Mouse (Mus musculus) lung, adult 2 months (tissue): Measurements from ENCODE around the gene Pate4. TPM values are rescaled to one million over a fixed set of nuclear protein-coding genes. Genes with fewer than 3 reads are reported as not detected.
"Not testable (repeated sequence)": the region's sequence is repeated elsewhere in the genome, so short reads cannot be mapped to it uniquely, and the experiment has no call there.

ENCODE experiments used
- DNase-seq: peaks from one replicate; pipeline ENCODE4 v3.0.0; 2022
- H3K4me1 ChIP-seq: fragments of 200-500 bp; 2 replicates; pipeline ENCODE4 v1.6.1; 2011; ENCODE audit warnings: low read length; ENCODE audit not compliant: control insufficient read depth, insufficient read depth
- H3K4me3 ChIP-seq: fragments of 200-500 bp; replicated peaks from 2 replicates; pipeline ENCODE3; 2011; ENCODE audit warnings: low read depth, mild to moderate bottlenecking, control low read depth, low read length; ENCODE audit errors: extremely low read depth
- CTCF ChIP-seq: fragments of 200-500 bp; IDR thresholded peaks from 2 replicates; pipeline ENCODE4 v1.5.1; 2011; ENCODE audit warnings: mild to moderate bottlenecking, low read length, control low read depth; ENCODE audit not compliant: insufficient read depth
- POLR2A ChIP-seq: fragments of 200-500 bp; IDR thresholded peaks from 2 replicates; pipeline ENCODE4 v1.6.1; 2011; ENCODE audit warnings: low read depth, mild to moderate bottlenecking, control low read depth, low read length, borderline replicate concordance; ENCODE audit errors: extremely low read depth
- WGBS: fragments of 180-500 bp; shearing (Covaris S2); methylation state at CpG from one replicate; pipeline ENCODE4 v1.1.7; 2018; 5-methylcytosine and 5-hydroxymethylcytosine counted together
- polyA plus RNA-seq: library from polyadenylated mRNA; depleted of rRNA; stranded (reverse); fragments of >200 nt; gene quantifications from 2 replicates; pipeline ENCODE4 v1.2.3, GENCODE M21; 2012; rRNA removed

Pate4 gene
- not detected in 2 replicates for polyA plus RNA-seq

- no peak for TF ChIP-seq CTCF
- TF ChIP-seq POLR2A: no peak
- no peak within 1 kb of the TSS for H3K4me3 ChIP-seq
- WGBS: 86% methylated on average over 1 of the region's 1 CpGs
- DNase-seq: no peak
- no peaks in the 10 kb centered on the region for H3K4me1 ChIP-seq
Observed at GRCm38 (mm10) chr9:35611841-35612240, at the start of gene Pate4. TSS of gene Pate4 (minus strand) at chr9:35611941.

- Histone ChIP-seq H3K4me1 (no peaks in the 10 kb centered on the region), H3K4me3 (no peak within 1 kb of the TSS)
- TF ChIP-seq CTCF (no peak), POLR2A (no peak)
- 50% methylated on average over 1 of the region's 1 CpGs for WGBS
- no peak for DNase-seq
Observed at GRCm38 (mm10) chr9:35648102-35648501, 36.4 kb upstream of the Pate4 start, which contains the start of gene Pate3. TSS of gene Pate3 (minus strand) at chr9:35648202.

- Histone ChIP-seq H3K4me1 (no peaks in the 10 kb centered on the region), H3K4me3 (no peak overlapping the region)
- no peak for TF ChIP-seq CTCF
- no peak for TF ChIP-seq POLR2A
- WGBS: 67% methylated on average over 1 of the region's 1 CpGs
- DNase-seq: no peak
Observed at GRCm38 (mm10) chr9:35632981-35633380, 21.2 kb upstream of the Pate4 start.

DNA sequence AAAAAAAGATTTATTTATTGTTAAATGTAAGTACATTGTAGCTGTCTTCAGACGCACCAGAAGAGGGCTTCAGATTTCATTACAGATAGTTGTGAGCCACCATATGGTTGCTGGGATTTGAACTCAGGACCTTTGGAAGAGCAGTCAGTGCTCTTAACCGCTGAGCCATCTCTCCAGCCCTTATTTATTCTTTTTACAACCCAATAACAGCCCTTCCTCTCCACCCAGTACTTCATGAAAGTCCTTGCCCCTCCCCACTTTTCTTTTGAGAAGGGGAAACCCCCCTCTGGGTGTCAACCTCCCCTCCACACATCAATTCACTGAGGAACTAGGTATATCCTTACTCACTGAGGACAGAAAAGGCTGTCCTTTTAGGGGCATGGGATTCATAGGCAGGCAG lies 5.0 kb upstream of the Pate4 start:
- WGBS: 57% methylated on average over 2 of the region's 2 CpGs
- not testable (repeated sequence) for H3K4me3 ChIP-seq, DNase-seq, H3K4me1 ChIP-seq

DNA sequence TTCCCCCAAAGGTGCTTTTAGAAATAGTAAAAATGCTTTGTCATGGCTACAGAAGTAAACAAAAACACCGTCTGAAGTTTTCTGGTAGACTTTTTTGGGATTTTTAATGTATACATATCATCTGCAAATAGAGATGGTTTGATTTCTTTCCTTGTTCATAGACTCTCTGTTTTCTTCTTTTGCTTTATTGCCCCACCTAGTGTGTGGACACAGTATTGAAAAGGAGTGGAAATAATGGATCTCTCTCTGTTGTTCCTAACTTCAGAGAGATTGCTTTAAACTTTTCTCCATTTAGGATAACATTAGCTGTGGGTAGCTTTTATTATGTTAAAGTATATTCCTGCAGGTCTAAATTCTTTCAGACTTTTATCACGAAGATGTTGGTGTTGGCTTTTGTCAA lies 2.3 kb upstream of the Pate4 start:
- no peak for DNase-seq
- Histone ChIP-seq H3K4me1 (no peaks in the 10 kb centered on the region), H3K4me3 (no peak overlapping the region)
- WGBS: 14% methylated on average over 2 of the region's 2 CpGs
- TF ChIP-seq POLR2A: no peak
- no peak for TF ChIP-seq CTCF

DNA sequence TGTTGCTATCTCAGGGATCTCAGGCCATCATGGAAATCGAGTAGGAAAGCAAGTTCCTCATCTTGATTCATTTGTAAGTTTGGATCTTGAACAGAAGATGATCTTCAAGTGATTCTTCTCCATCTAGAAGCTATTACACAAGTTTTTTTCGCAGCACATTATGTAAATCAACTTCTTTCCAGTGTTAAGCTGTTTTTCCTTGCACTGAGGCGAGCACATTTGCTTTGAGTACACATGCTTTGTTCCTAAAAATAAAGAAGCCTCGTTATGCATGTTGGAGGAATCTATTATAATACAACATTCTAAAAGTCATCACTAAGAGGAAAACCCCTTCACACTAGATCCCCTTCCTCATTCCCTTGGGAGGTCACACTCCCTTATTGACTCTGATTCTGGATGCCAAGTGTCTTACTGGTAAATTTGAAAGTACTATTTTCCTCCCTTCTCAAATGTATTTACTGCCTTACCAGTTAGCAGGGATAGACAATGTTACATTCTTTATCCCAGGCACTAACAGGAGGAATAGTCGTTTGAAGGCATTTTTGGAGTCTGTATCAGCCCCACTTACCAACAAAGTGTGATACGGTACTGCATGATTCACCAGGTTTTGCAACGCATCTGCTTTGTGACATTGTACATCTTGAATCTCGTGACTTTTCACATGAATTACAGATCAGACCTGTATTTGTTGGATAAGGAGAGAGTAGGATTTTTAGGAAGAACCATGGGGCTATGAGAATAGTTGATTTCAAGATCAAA lies 3.9 kb downstream of the Pate4 start:
- no peaks in the 10 kb centered on the region for H3K4me1 ChIP-seq
- no peak overlapping the region for H3K4me3 ChIP-seq
- WGBS: 57% methylated on average over 8 of the region's 8 CpGs
- no peak for DNase-seq
- TF ChIP-seq CTCF: no peak
- TF ChIP-seq POLR2A: no peak

DNA sequence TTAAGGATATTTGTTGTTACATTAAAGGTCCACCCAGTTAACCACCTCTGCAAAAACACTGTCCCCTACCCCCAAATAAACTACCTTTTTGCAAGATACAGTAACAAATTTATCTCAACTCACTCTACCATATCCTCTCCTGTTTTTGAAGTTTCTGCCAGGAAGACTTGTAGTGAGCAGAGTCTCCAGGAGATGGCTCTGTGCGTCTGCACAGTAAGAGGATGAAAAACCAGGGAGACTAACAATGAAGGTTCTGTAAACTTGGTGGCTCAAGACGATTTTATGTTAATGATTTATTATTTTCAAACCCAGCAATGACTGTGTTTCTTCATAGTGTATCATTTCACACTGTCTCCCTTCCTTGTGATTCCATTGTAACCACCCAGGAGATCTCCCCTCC lies 18.8 kb downstream of the Pate4 start:
- 7% methylated on average over 2 of the region's 2 CpGs for WGBS
- no peak overlapping the region for H3K4me3 ChIP-seq
- no peak for DNase-seq
- H3K4me1 ChIP-seq: no peaks in the 10 kb centered on the region
- TF ChIP-seq POLR2A: no peak
- TF ChIP-seq CTCF: no peak

- WGBS: 63% methylated on average over 1 of the region's 1 CpGs
- no peak for TF ChIP-seq CTCF
- no peak for TF ChIP-seq POLR2A
- Histone ChIP-seq H3K4me1 (no peaks in the 10 kb centered on the region), H3K4me3 (no peak overlapping the region)
- no peak for DNase-seq
Observed at GRCm38 (mm10) chr9:35587674-35588073, 24.1 kb downstream of the Pate4 start.

DNA sequence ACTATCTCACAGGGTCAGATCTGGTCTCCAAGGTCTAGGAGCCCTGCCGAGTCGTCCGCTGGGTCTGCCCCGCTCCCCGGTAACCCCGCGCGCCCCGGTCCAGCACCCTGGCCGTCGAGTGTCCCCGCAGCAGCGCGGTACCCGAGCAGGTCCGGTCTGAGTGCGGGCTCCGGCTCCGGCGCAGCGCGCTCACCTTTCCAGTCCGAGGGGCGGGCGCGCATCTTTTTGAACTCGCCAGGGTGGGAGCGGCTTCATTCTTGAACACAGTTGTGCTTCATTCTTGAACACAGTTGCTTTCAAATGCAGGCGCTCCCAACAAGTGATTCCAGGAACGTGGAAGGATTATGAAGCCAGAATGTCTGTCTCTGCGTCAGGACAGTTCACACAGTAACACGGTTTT lies 37.3 kb downstream of the Pate4 start:
- no peak overlapping the region for H3K4me3 ChIP-seq
- no peaks in the 10 kb centered on the region for H3K4me1 ChIP-seq
- no peak for DNase-seq
- 8% methylated on average over 32 of the region's 32 CpGs for WGBS
- TF ChIP-seq POLR2A (no peak), CTCF (no peak)

GRCm38 (mm10) chr9:35570663-35571062 lies 41.1 kb downstream of the Pate4 start:
- TF ChIP-seq POLR2A: no peak
- no peak for TF ChIP-seq CTCF
- DNase-seq: no peak
- Histone ChIP-seq H3K4me1 (no peaks in the 10 kb centered on the region), H3K4me3 (no peak overlapping the region)
- 10% methylated on average over 5 of the region's 5 CpGs for WGBS
